Mouse (Mus musculus) bone marrow macrophage, adult 2 months (primary cell): Measurements from ENCODE around the gene Snph.
"Not testable (repeated sequence)": the region's sequence is repeated elsewhere in the genome, so short reads cannot be mapped to it uniquely, and the experiment has no call there.

Experiments used
- CTCF ChIP-seq: IDR thresholded peaks from 2 replicates; pipeline ENCODE4 v1.5.1; 2012; ENCODE audit warnings: low read depth, mild to moderate bottlenecking, low read length, moderate library complexity
- POLR2A ChIP-seq: IDR thresholded peaks from 2 replicates; pipeline ENCODE4 v1.6.1; 2012; ENCODE audit warnings: mild to moderate bottlenecking, low read depth, low read length, borderline replicate concordance

DNA sequence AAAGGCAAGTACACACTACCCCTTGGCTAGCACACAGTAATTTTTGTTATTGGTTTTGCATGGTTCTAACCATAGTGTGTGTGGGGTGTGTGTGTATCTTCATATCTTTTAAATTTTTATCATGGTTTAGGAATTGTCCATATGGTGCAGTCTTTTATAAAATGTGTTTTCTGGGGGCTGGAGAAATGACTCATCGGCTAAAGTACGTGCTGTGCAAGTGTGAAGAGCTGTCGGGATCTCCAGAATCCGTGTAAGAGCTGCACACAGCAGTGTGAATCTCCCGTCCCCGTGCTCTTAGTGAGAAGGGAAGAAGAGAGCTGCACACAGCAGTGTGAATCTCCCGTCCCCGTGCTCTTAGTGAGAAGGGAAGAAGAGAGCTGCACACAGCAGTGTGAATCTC, 16.6 kb downstream of the Snph start:
- not testable (repeated sequence) for TF ChIP-seq POLR2A, CTCF
